Mouse (Mus musculus) adrenal gland, postnatal 10 days (tissue): ENCODE measurements around the gene Prima1. TPM values are rescaled to one million over a fixed set of nuclear protein-coding genes. Genes with fewer than 3 reads are reported as not detected.

ENCODE experiments used
- DNase-seq: peaks from one replicate; pipeline ENCODE4 v3.0.0; 2021; ENCODE audit warnings: mixed read lengths
- total RNA-seq, 2 experiments: library from RNA; stranded (reverse); gene quantifications; 2 replicates each; pipeline ENCODE4 v1.2.3; 2021

Prima1 gene
- total RNA-seq, 2 experiments from 2014 or later = 2.9 to 3.2 TPM

- no peak for DNase-seq
These were observed 15.8 kb downstream of the Prima1 start for GRCm38 (mm10) chr12:103226121-103226520.

GRCm38 (mm10) chr12:103223671-103224070 is 18.3 kb downstream of the Prima1 start:
- DNase-seq = no peak

DNA sequence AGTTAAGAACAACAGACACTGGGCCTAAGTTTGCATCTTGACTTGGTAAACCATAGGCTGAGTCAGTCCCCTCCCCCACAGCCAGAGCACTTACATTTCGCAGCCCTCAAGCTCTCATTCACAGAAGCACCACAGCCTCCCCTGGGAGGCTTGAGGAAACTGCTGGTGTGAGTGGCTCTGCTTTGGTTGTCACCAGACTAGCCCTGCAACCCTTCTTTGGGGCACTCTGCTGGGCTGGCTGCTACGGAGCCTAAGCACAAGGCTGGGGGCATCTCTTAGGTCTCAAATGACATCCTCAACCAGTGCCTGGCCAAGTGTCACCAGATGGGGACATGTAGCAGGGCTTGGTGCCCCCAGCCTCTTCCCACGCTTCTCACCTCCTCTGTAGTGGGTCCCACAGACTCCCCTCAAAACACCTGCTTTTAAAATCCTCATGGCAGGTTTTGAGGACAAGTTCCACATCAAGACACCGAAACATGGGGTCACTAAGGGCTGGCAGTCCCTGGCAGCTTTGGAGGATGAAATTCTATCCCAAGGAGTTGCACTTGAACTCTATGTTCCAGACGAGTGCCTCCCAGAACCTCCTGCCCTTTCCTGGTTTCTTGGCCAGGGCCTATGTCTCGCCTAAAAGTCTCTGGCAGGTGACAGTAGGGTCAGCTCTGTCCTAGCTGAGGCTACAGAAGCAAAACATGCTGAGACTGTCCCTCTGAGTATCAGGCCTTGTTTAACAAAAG is 25.9 kb downstream of the Prima1 start:
- no peak for DNase-seq

DNA sequence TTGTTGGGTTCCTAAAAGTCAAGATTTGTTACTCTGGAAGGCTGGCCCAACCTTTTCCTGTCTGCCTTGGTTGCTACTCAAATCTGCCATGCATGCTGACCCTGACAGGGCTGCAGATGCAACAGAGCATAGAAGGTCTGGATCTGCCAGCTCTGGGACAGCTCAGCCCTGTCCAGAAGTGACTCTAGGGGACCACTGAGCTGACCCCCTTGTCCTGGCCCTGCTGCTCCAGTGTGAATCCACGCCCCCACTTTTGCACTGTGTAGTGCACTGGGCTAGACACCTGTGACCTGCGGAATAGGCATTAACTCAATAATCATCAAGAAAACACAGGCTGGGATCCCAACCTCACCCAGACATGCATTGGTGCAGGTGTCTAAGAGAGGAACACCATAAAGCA is 27.2 kb downstream of the Prima1 start:
- no peak for DNase-seq

DNA sequence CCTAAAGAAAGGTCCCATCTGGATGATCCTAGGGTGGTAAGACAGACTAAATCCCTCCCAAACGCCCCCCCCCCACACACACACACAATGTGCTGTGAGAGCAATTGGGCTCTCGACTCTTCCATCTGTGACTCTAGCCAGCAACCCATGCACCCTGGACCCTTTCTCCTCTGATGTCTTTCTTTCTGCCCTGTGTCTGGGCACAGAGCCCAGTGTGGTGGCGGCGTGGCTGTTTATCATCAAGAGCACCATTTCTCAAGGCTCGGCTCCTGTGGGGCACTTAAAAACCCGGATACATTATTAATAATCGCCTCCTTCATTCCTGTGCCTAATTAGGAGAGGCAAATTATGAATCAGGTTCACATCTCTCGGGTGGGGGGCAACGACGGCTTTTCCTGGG is 27.7 kb downstream of the Prima1 start:
- peak; percentile 74 for DNase-seq

- no peak for DNase-seq
These were observed 28.4 kb downstream of the Prima1 start for GRCm38 (mm10) chr12:103213591-103213990.

GRCm38 (mm10) chr12:103211078-103211477 is 30.9 kb downstream of the Prima1 start:
- DNase-seq = no peak

DNA sequence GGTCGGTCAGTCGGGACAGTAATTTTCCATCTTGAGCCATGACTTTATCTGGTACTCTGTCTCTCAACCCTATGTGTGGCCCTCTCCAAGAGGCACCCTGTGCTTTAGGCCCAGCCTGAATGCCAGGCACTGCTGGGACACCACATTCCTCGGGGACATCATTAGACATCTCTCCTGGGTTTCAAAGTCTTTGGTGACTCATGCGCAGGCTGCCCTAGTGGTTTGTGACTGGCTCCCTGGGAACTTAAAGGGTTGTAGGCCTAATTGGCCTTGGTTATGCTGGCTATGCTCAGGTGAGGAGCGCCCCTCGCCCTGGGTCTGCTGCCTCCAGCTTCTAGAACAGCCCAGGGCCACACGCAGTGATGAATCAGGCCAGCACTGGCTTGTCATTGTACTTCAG is 32.4 kb downstream of the Prima1 start:
- peak; percentile 16 for DNase-seq

- DNase-seq = peak; percentile 61
These were observed 36.4 kb downstream of the Prima1 start for GRCm38 (mm10) chr12:103205561-103205960.

DNA sequence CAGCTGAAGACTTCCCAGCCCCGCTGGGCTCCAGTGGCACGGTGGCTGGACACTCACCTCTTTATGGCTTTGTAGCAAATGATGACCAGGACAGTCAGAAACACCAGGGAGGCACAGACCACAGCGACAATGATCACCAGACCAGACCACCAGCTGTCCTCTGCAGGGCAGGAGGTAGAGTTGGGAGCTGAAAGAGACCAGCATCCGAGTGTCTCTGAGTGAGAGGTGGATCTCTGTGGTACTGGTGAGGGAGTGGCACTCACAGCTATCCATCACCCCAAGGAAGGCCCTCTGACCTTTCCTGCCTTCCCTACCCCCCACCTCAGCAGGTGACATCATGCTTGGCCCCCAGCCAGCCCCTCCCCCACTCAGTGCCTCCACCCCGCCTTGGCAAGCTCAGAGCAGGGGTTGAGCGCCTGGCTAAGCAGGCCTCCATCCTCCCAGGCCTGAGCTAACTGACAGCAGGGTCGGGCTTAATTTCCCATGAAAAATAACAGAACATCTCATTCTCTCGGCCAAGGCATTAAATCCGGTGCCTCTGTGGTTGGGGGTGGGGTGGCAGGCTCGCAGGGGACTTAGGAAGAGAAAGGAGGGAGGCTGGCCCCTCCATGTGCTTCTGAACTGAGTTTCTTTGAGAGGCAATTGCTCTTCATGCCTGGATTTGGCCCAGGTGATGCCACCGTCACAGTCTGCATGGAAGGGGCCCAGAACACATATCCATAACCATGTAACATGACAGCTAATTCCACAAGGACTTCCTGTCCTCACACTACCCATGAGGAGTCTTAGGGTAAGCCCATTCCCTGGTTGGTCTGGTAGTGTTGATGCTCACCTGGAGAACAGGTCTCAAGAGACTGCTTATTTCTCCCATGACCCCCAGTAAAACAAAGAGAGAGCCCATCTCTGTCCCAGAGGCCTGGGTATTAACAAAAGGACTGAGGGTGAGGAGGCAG is 39.1 kb downstream of the Prima1 start:
- DNase-seq = peak; percentile 81

- no peak for DNase-seq
These were observed 49.0 kb downstream of the Prima1 start for GRCm38 (mm10) chr12:103192996-103193395.

- DNase-seq = no peak
These were observed 52.2 kb downstream of the Prima1 start for GRCm38 (mm10) chr12:103189771-103190170.

DNA sequence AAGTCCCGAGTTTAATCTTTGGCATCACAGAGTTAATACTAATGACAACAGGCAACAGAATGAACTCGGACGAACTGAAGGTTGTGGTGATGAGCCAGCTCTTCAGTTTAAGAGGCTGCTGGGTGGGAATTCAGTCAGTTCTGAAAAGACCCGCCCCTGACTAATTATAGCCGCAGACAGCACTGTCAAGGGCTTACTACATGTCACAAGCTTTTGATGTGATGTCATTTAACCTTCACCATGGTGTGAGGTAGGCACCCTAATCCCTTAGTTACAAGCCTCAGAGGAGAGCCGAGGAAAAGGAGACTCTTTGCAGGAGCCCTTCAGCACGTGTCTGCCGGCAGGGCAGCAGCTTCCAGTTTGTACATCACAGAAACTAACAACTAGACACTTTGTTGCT is 53.7 kb downstream of the Prima1 start:
- no peak for DNase-seq

DNA sequence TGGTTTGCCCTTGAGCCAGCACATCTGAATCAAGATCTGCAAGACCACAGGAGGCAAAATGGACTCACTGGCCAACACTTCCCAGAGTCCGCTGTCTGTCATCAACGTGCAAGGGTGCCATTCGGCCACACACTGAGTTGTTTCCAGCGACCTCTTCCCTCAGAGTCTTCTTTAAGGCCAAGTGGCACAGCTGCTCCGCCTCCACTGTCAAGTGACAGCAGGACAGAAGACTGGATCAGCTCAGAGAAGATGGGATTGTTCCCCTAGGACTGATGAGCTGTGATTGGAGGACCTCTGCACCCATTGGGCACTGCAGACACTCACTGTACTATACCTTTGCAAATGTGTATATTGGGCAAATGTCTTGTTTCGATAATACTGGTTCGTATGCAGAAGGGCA is 54.9 kb downstream of the Prima1 start:
- no peak for DNase-seq

DNA sequence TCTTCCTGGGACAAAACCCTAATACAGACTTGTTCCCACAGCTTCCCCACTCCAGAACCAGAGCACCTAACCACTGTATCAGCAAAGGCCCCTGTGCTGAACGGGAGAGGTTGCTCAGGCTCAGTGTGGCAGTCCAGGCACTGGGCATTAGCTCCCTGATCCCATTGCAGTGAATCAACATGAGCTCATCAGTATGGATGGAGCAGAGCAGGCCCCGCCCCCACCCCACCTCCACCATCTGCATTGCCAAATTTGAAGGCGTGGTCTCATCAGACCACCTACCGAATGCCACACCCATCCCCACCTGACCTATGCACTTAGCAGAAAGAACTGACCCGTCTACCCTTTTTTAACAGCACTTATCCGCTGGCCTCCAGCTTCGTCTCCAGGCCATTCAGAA is 58.9 kb downstream of the Prima1 start:
- no peak for DNase-seq

DNA sequence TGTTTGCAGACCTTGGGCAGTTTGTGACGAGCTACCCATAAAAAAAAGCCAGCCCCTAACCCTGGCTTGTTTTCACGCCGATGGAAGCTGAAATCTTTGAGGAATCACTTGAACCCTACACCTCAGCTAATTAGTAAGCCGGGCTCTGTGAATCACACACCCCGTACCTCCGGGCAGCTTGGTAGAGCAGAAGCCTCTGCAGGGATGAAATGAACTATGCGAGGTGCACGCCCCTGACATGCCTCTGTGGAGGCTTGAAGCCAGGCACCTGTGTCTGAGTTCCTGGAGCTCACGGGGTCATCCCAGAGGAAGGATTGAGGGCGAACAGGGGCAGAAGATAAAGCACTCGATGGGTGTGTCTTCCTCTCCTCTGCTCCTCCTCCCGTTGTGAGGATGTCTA is 73.1 kb downstream of the Prima1 start:
- DNase-seq = no peak

GRCm38 (mm10) chr12:103164101-103165030 is 77.6 kb downstream of the Prima1 start:
- DNase-seq = no peak

- DNase-seq = no peak
These were observed 78.4 kb downstream of the Prima1 start for GRCm38 (mm10) chr12:103163596-103163995.

DNA sequence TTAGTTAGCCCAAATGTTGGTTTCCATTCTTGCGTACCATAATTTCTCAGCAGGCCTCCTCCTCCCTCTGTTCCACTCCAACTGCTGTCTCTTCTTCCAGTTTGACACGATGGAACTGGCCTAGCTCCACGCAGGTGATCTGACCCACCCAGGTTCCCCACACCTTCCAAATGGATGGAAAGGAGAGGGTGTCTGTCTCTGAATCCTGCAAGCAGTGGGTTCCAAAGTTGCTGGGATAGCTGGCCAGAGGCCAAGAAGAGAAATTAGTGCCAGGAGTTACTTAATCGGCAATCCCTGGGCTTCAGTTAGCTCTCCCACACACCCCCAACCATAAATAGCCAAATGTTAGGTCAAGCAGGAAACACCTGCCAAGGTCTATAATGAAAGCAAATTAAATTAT is 81.2 kb downstream of the Prima1 start:
- DNase-seq = no peak

- no peak for DNase-seq
These were observed 82.9 kb downstream of the Prima1 start for GRCm38 (mm10) chr12:103159016-103159415.

- no peak for DNase-seq
These were observed 84.6 kb downstream of the Prima1 start for GRCm38 (mm10) chr12:103157129-103157910.
